Mouse (Mus musculus) pancreas, adult 10 weeks (tissue): ENCODE measurements around the gene Mfsd7a. TPM values are rescaled to one million over a fixed set of nuclear protein-coding genes. Genes with fewer than 3 reads are reported as not detected.

ENCODE experiments used
- polyA plus RNA-seq: library from polyadenylated mRNA; stranded (reverse); fragments of 350-450 nt; fragmentation: Illumina TruSeq; extraction: RNeasy Lipid Tissue Mini Kit (QIAGEN cat#74804); gene quantifications from one replicate; pipeline ENCODE4 v1.2.3, GENCODE M21; 2015; ENCODE audit warnings: low read depth, low replicate concordance; ENCODE audit not compliant: insufficient read depth

The Mfsd7a gene
- polyA plus RNA-seq: 3.0 TPM

GRCm38 (mm10) chr5:108448785-108449668, at the start of gene Mfsd7a:
TSS of gene Mfsd7a (minus strand) at chr5:108448891.

DNA sequence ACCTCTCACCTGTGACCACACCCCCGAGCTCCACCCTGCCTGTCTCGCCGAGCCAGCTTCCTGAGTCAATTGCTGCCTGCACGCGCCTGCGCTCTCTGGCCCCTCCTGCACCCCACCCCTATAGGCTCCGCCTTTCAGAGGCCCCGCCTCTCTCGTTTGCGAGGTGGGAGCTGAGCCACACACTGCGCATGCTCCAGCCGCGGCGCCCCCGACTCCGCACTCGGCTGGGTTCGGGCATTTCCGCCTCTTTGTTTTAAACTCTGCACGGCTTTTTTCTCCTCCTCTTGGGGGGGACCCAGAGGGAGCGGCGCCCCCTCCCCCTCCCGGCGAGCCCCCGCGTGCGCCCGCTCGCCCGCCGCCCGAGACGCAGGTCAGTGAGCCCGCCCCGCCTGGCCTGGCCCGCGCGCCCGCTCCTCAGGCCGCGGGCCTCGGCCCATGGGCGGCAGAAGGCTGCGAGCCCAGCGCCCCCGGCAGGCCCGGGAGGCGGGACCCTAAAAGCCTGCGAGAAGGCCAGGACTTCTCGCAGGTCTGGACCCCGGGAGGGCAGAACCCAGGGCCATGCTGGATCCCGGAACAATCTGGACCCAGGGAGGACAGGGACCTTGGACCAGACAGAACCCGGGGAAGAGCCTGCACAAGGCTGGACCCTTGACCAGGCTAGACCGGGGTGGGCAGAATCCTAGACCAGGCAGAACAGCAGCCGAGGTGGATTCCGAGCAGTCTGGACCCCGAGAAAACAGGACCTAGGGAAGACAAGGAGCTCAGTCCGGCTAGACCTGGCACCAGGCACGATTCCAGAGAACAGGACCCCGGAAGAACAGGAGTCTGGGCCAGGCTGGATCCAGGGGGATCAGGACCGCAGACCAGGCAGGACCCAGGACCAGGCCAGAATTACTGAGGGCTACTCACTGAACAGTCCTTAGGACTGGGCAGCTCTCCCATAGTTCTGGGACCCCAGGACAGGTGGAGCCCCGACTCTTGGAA, 12.7 kb upstream of the Mfsd7a start, which contains the start of gene Pcgf3:
Gene Pcgf3, plus strand, starts transcription at position 151 of the 984 bp plus-strand sequence.

GRCm38 (mm10) chr5:108433804-108434587, 14.7 kb downstream of the Mfsd7a start, which contains the start of gene Atp5k:
TSS of gene Atp5k (minus strand) at chr5:108434448.

Other genes starting within 250 kb of the Mfsd7a start
- 2.6 TPM for gene Dr1, start 180.0 kb downstream of the Mfsd7a start, polyA plus RNA-seq
- gene Pigg, start 136.3 kb downstream of the Mfsd7a start, polyA plus RNA-seq: 1.9 TPM
- gene Gm42517, start 81.0 kb downstream of the Mfsd7a start, polyA plus RNA-seq: not detected
- gene Pde6b, start 60.5 kb downstream of the Mfsd7a start, polyA plus RNA-seq: not detected
- gene Atp5k, start 14.4 kb downstream of the Mfsd7a start, polyA plus RNA-seq: 167 TPM
- gene Pcgf3, start 12.3 kb upstream of the Mfsd7a start, polyA plus RNA-seq: 3.7 TPM
- 0.50 TPM for gene Cplx1, start 101.1 kb upstream of the Mfsd7a start, polyA plus RNA-seq
- 18.7 TPM for gene Gak, start 180.9 kb upstream of the Mfsd7a start, polyA plus RNA-seq
- 4.6 TPM for gene Tmem175, start 180.9 kb upstream of the Mfsd7a start, polyA plus RNA-seq
- gene Idua, start 211.4 kb upstream of the Mfsd7a start, polyA plus RNA-seq: 6.5 TPM
- gene Dgkq, start 220.8 kb upstream of the Mfsd7a start, polyA plus RNA-seq: 5.6 TPM
- gene Slc26a1, start 226.7 kb upstream of the Mfsd7a start, polyA plus RNA-seq: not detected
- gene Fgfrl1, start 243.5 kb upstream of the Mfsd7a start, polyA plus RNA-seq: 2.8 TPM